In the genomic region with DNA sequence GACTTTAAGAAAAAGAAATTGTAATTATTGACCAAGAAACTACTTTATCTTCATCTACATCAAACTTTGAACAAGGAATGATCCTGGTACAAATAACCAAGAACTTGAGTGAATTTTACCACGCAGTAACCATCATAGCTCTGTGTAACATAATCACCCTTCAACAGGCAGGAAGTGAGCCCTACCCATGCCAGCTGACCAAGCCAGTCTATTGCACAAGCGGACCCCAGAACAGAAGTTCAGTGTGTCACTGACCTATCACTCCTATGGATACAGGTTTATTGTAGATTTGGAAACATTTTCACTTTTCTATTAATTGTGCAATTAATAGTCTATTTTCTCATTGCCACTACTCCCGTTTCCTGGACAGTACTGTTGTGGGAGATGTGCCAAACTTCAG, we compare ENCODE assay signal across 15 mouse cellular contexts. TPM values are rescaled to one million over a fixed set of nuclear protein-coding genes. Genes with fewer than 3 reads are reported as not detected.
ATAC-seq and TF ChIP-seq lines count a peak whose summit lies in the region.
"Had no signal": no experiment of that assay in that cellular context is flagged by ENCODE, and none has a peak within 500 bp of the region (broad histone marks: within the 10 kb centered on the region; RNA-seq: fewer than 3 reads in every experiment).

No protein-coding gene starts in this region.

- no peak overlapping the region for H3ac ChIP-seq in myocyte (ENCODE audit: control insufficient read depth, insufficient read length)

- TF ChIP-seq POLR2A in myocyte (IDR thresholded peaks at IDR 0.05; ENCODE audit: insufficient read length, low read depth): no peak

- no peak overlapping the region for H3K4me2 ChIP-seq in myocyte (ENCODE audit: low read depth)
- H3K4me2 ChIP-seq in heart, embryonic 12.5 days: no peak overlapping the region
- H3K4me2 ChIP-seq in hindbrain, embryonic 12.5 days (replicated peaks): no peak overlapping the region
- H3K4me2 ChIP-seq: embryonic facial prominence, embryonic 13.5 days; embryonic facial prominence, embryonic 15.5 days; forebrain, embryonic 12.5 days had no signal

- H3K36me3 ChIP-seq in myocyte (ENCODE audit: control insufficient read depth, insufficient read depth): no peaks in the 10 kb centered on the region
- H3K36me3 ChIP-seq in heart, embryonic 12.5 days: no peaks in the 10 kb centered on the region
- H3K36me3 ChIP-seq in hindbrain, embryonic 12.5 days: no peaks in the 10 kb centered on the region
- H3K36me3 ChIP-seq: embryonic facial prominence, embryonic 13.5 days; embryonic facial prominence, embryonic 15.5 days; forebrain, embryonic 10.5 days; forebrain, embryonic 12.5 days had no signal

- H3K4me3 ChIP-seq in myocyte: no peak overlapping the region
- no peak overlapping the region for H3K4me3 ChIP-seq in heart, embryonic 12.5 days
- no peak overlapping the region for H3K4me3 ChIP-seq in hindbrain, embryonic 12.5 days
- H3K4me3 ChIP-seq: embryonic facial prominence, embryonic 13.5 days; embryonic facial prominence, embryonic 15.5 days; erythroblast, embryonic 14.5 days; forebrain, embryonic 10.5 days; forebrain, embryonic 12.5 days had no signal

- 72% methylated on average over 3 of the region's 3 CpGs for WGBS in heart, embryonic 12.5 days
- WGBS in hindbrain, embryonic 12.5 days: 84% methylated on average over 3 of the region's 3 CpGs

- H3K9ac ChIP-seq in heart, embryonic 12.5 days: no peak overlapping the region
- no peak overlapping the region for H3K9ac ChIP-seq in hindbrain, embryonic 12.5 days
- H3K9ac ChIP-seq: embryonic facial prominence, embryonic 13.5 days; embryonic facial prominence, embryonic 15.5 days; forebrain, embryonic 12.5 days had no signal

- ATAC-seq in granulocyte monocyte progenitor cell, adult 5-6 weeks (replicated peaks; ENCODE audit: poor library complexity, severe bottlenecking): peak; percentile 88
- peak; percentile 77 for ATAC-seq in megakaryocyte, adult 5-6 weeks (ENCODE audit: poor library complexity, severe bottlenecking)
- ATAC-seq in heart, embryonic 12.5 days (ENCODE audit: insufficient number of reproducible peaks, low FRiP score): no peak
- ATAC-seq in hindbrain, embryonic 12.5 days (ENCODE audit: low FRiP score): no peak
- ATAC-seq: forebrain, embryonic 14.5 days; forebrain, embryonic 16.5 days had no signal

- no peaks in the 10 kb centered on the region for H3K27me3 ChIP-seq in myocyte (ENCODE audit: control insufficient read depth, insufficient read depth, insufficient read length)
- H3K27me3 ChIP-seq in heart, embryonic 12.5 days (replicated peaks): no peaks in the 10 kb centered on the region
- H3K27me3 ChIP-seq in hindbrain, embryonic 12.5 days: 0 out of 2 replicates have a peak, but pooled peaks cover 3% of the 10 kb centered on the region
- H3K27me3 ChIP-seq: embryonic facial prominence, embryonic 13.5 days; embryonic facial prominence, embryonic 15.5 days had no signal

- H3K9me3 ChIP-seq in heart, embryonic 12.5 days (replicated peaks): no peaks in the 10 kb centered on the region
- no peaks in the 10 kb centered on the region for H3K9me3 ChIP-seq in hindbrain, embryonic 12.5 days (replicated peaks)
- H3K9me3 ChIP-seq: embryonic facial prominence, embryonic 13.5 days; embryonic facial prominence, embryonic 15.5 days; forebrain, embryonic 10.5 days; forebrain, embryonic 12.5 days had no signal

- H3K79me2 ChIP-seq in myocyte (ENCODE audit: control insufficient read depth, insufficient read depth): no peaks in the 10 kb centered on the region

- no peak overlapping the region for H3K27ac ChIP-seq in heart, embryonic 12.5 days (ENCODE audit: poor library complexity, severe bottlenecking)
- H3K27ac ChIP-seq in hindbrain, embryonic 12.5 days: no peak overlapping the region
- H3K27ac ChIP-seq: embryonic facial prominence, embryonic 13.5 days; embryonic facial prominence, embryonic 15.5 days; forebrain, embryonic 10.5 days; forebrain, embryonic 12.5 days had no signal

- peaks cover 12% of the 10 kb centered on the region for H3K4me1 ChIP-seq in heart, embryonic 12.5 days (replicated peaks)
- peaks cover 11% of the 10 kb centered on the region for H3K4me1 ChIP-seq in hindbrain, embryonic 12.5 days

TF ChIP-seq in myocyte, 11 proteins besides CTCF, POLR2A, EP300 and RAD21:
- TF ChIP-seq REST (IDR thresholded peaks at IDR 0.05; ENCODE audit: insufficient read depth, insufficient read length): no peak
- TF ChIP-seq CEBPB (IDR thresholded peaks at IDR 0.05; ENCODE audit: insufficient read depth, poor library complexity, severe bottlenecking): 0 out of 2 replicates have a peak, but pooled peaks have one; percentile 25
- no peak for TF ChIP-seq POLR2AphosphoS2 (IDR thresholded peaks at IDR 0.05; ENCODE audit: insufficient read length, low read depth)
- TF ChIP-seq MAX (IDR thresholded peaks at IDR 0.05; ENCODE audit: low read depth): no peak

RNA-seq across cellular contexts. Expression of gene Pde1a, which starts 3.4 kb away (rescaled TPM):
- not detected in 2 replicates for total RNA-seq in granulocyte monocyte progenitor cell, adult 5-6 weeks (2014; fragmentation: Nextera tagmentation)
- total RNA-seq in granulocyte monocyte progenitor cell, adult 5-6 weeks (2017): not detected in 2 replicates
- 0.25 TPM in 1 of 2 replicates, not detected in the other for total RNA-seq in megakaryocyte, adult 5-6 weeks (2015)
- 0.15 TPM in 1 of 2 replicates, not detected in the other for total RNA-seq in megakaryocyte, adult 5-6 weeks (2017)
- polyA plus RNA-seq in myocyte (2012; fragmentation: generic; extraction: Trizol): 0.67 TPM
- 40.5 and 41.2 TPM in 2 replicates for polyA plus RNA-seq in heart, embryonic 12.5 days (2016; fragmentation: Nextera tagmentation; extraction: Ambion mirVana)
- polyA plus RNA-seq in hindbrain, embryonic 12.5 days (2016; fragmentation: Nextera tagmentation; extraction: Ambion mirVana): 2.8 and 5.0 TPM in 2 replicates
- total RNA-seq: common myeloid progenitor, adult 5-6 weeks; MEL had no signal
- polyA plus RNA-seq: C2C12; erythroblast, embryonic 14.5 days had no signal

Comparison
In these comparisons a context has a peak if more than half of its experiments do, and no peak if none do; other contexts are left out.
1. ATAC-seq: peak in granulocyte monocyte progenitor cell, adult 5-6 weeks (single experiment) and megakaryocyte, adult 5-6 weeks (single experiment); none in heart, embryonic 12.5 days (single experiment) and hindbrain, embryonic 12.5 days (single experiment).